Mouse (Mus musculus) embryonic fibroblast, embryonic 13.5 days (primary cell): Measurements from ENCODE around the gene Cd34.

Experiments used
- CTCF ChIP-seq: IDR thresholded peaks from 2 replicates; pipeline ENCODE4 v1.5.1; 2011; ENCODE audit warnings: mild to moderate bottlenecking, control low read depth, low read length, moderate library complexity, borderline replicate concordance; ENCODE audit not compliant: insufficient read depth
- POLR2A ChIP-seq: IDR thresholded peaks from 2 replicates; pipeline ENCODE4 v1.6.1; 2011; ENCODE audit warnings: low read depth, mild to moderate bottlenecking, control low read depth, low read length, moderate library complexity

DNA sequence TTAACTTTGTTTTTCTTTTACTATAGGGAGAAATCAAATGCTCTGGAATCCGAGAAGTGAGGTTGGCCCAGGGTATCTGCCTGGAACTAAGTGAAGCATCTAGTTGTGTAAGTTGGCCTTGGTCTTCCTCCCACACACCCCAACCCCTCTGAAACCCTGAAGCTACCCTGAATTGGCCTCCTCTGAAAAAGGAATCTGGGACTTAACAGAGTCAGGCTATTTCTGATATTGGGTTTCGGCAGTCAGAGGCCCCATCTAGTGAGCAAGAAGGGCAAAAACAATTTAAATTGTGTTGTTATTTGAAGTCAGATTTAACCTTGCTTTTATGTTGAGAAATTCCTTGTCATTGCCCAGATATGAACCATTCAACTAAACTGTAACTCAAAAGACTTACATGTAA lies 12.3 kb downstream of the Cd34 start:
- TF ChIP-seq POLR2A (no peak), CTCF (no peak)
